Mouse (Mus musculus): ENCODE results near the gene Selplg. TPM values are rescaled to one million over a fixed set of nuclear protein-coding genes. Genes with fewer than 3 reads are reported as not detected.

The Selplg gene
- polyA plus RNA-seq, 1 experiment from 2014 or later, result 5.5 TPM

- no peak overlapping the region for H3K27ac ChIP-seq
- WGBS, result 89% methylated on average over 7 of the region's 7 CpGs
Measured at GRCm38 (mm10) chr5:113852463-113852862, 20.0 kb upstream of the Selplg start.

GRCm38 (mm10) chr5:113850680-113851230, 18.3 kb upstream of the Selplg start:
- 81% methylated on average over 8 of the region's 8 CpGs for WGBS
- ATAC-seq (ENCODE audit: insufficient number of reproducible peaks, low FRiP score, low TSS enrichment, low read depth), result no peak
- Histone ChIP-seq H3K4me1 (0 out of 2 replicates have a peak, but pooled peaks cover 1% of the 10 kb centered on the region), H3K27me3 (no peaks in the 10 kb centered on the region), H3K4me3 (no peak overlapping the region), H3K9me3 (no peaks in the 10 kb centered on the region), H3K4me2 (no peak overlapping the region), H3K9ac (no peak overlapping the region), H3K27ac (no peak overlapping the region), H3K36me3 (peaks cover 63% of the 10 kb centered on the region)

More at GRCm38 (mm10) chr5:113852463-113852862, 20.0 kb upstream of the Selplg start:
- peaks cover 6% of the 10 kb centered on the region; the same call in 1 of the 2 replicates for H3K4me1 ChIP-seq
- H3K4me3 ChIP-seq, result no peak overlapping the region
- no peaks in the 10 kb centered on the region for H3K27me3 ChIP-seq
- no peak overlapping the region for H3K4me2 ChIP-seq
- peaks cover 46% of the 10 kb centered on the region for H3K36me3 ChIP-seq
- no peak for ATAC-seq (ENCODE audit: insufficient number of reproducible peaks, low FRiP score, low TSS enrichment, low read depth)
- H3K9ac ChIP-seq, result no peak overlapping the region
- no peaks in the 10 kb centered on the region for H3K9me3 ChIP-seq

GRCm38 (mm10) chr5:113847636-113848035, 15.2 kb upstream of the Selplg start:
- Histone ChIP-seq H3K4me1 (no peaks in the 10 kb centered on the region), H3K27me3 (no peaks in the 10 kb centered on the region), H3K4me3 (no peak overlapping the region), H3K9ac (no peak overlapping the region), H3K9me3 (no peaks in the 10 kb centered on the region), H3K27ac (no peak overlapping the region), H3K4me2 (no peak overlapping the region), H3K36me3 (peaks cover 91% of the 10 kb centered on the region)
- WGBS, result 89% methylated on average over 9 of the region's 9 CpGs
- no peak for ATAC-seq (ENCODE audit: insufficient number of reproducible peaks, low FRiP score, low TSS enrichment, low read depth)

DNA sequence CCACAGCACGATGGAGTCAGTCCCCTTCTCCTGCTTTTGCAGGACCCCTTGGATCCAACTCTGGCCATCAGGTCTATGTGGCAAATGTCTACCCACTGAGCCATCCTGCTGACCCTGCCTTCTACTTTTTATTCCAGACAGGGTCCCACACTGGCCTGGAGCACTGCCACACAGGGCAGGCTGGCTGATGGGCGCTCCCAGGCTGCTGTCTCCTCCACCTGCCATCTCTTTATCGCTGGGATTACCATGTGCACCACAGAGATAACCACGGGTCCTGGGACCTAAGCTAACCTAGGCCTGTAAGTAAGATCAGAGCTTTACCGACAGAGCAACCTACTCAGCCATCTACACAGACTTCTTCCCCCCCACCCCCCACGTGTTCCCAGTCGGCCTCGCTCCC, 14.2 kb upstream of the Selplg start:
- 92% methylated on average over 8 of the region's 8 CpGs for WGBS
- H3K27me3 ChIP-seq, result no peaks in the 10 kb centered on the region

DNA sequence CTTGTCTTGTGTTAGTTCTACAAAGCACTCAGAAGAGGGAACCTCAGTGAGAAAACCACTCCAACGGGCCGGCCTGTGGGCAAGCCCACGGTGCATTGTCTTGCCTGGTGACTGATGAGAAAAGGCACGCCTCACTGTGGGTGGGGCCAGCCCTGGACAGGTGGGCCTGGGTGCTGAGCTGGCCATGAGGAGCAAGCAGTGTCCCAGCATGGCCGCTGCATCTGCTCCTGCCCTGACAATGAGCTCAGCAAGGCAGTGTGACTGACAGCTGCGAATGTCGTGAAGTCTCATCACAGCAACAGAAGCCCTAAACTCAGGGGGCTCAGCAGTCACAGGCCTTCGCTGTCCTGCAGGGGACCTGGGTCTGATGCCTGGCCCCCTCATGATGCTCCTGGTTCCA, 13.2 kb upstream of the Selplg start:
- ATAC-seq (ENCODE audit: insufficient number of reproducible peaks, low FRiP score, low TSS enrichment, low read depth), result no peak

More for the DNA sequence above, 14.2 kb upstream of the Selplg start:
- H3K36me3 ChIP-seq, result peaks cover 94% of the 10 kb centered on the region
- no peak for ATAC-seq (ENCODE audit: insufficient number of reproducible peaks, low FRiP score, low TSS enrichment, low read depth)
- no peak overlapping the region for H3K27ac ChIP-seq
- H3K9ac ChIP-seq, result no peak overlapping the region
- no peak overlapping the region for H3K4me2 ChIP-seq
- H3K4me1 ChIP-seq, result no peaks in the 10 kb centered on the region
- no peak overlapping the region for H3K4me3 ChIP-seq
- no peaks in the 10 kb centered on the region for H3K9me3 ChIP-seq

DNA sequence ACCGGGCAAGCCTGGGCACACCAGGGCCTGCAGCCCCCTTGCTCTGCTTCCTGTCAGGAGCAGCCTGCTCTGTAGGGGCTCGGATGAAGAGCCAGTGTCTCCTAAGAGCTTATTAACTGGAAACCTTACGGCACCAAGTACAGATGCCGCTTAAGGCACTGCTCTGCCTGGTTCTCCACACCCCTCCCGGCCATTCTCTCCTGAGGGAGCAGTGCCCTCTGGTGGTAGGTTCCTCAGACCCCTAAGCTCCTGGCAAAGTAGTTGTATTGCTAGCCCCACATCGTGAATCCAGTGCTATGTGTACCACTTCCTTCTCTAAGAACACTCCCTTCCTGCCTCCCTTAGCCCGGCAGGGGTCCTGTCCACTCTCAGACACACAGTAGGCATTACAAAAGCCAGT, 12.3 kb upstream of the Selplg start:
- no peaks in the 10 kb centered on the region for H3K9me3 ChIP-seq
- WGBS, result 51% methylated on average over 7 of the region's 7 CpGs
- H3K4me2 ChIP-seq, result 0 out of 2 replicates have a peak overlapping the region, but pooled peaks have one; percentile 7
- peaks cover 76% of the 10 kb centered on the region for H3K36me3 ChIP-seq
- H3K9ac ChIP-seq, result no peak overlapping the region
- no peaks in the 10 kb centered on the region for H3K27me3 ChIP-seq
- no peak for ATAC-seq (ENCODE audit: insufficient number of reproducible peaks, low FRiP score, low TSS enrichment, low read depth)
- H3K27ac ChIP-seq, result peak overlapping the region; percentile 69
- no peaks in the 10 kb centered on the region for H3K4me1 ChIP-seq
- peak overlapping the region; percentile 3; the same call in 1 of the 2 replicates for H3K4me3 ChIP-seq

More for the DNA sequence above, 13.2 kb upstream of the Selplg start:
- Histone ChIP-seq H3K9me3 (no peaks in the 10 kb centered on the region), H3K27me3 (no peaks in the 10 kb centered on the region), H3K9ac (no peak overlapping the region), H3K4me2 (no peak overlapping the region), H3K4me1 (no peaks in the 10 kb centered on the region), H3K27ac (no peak overlapping the region), H3K4me3 (no peak overlapping the region), H3K36me3 (peaks cover 85% of the 10 kb centered on the region)
- whole genome bisulfite sequencing, result 89% methylated on average over 8 of the region's 8 CpGs

GRCm38 (mm10) chr5:113844106-113844505, 11.7 kb upstream of the Selplg start:
- Histone ChIP-seq H3K27ac (peak overlapping the region; percentile 69), H3K4me1 (no peaks in the 10 kb centered on the region), H3K27me3 (no peaks in the 10 kb centered on the region), H3K4me3 (0 out of 2 replicates have a peak overlapping the region, but pooled peaks have one; percentile 3), H3K4me2 (peak overlapping the region; percentile 7; the same call in 1 of the 2 replicates), H3K9ac (no peak overlapping the region), H3K9me3 (no peaks in the 10 kb centered on the region), H3K36me3 (peaks cover 70% of the 10 kb centered on the region)
- no peak for ATAC-seq (ENCODE audit: insufficient number of reproducible peaks, low FRiP score, low TSS enrichment, low read depth)
- WGBS, result 52% methylated on average over 15 of the region's 15 CpGs

GRCm38 (mm10) chr5:113842906-113843305, 10.5 kb upstream of the Selplg start:
- no peaks in the 10 kb centered on the region for H3K4me1 ChIP-seq
- no peak overlapping the region for H3K9ac ChIP-seq
- H3K27ac ChIP-seq, result no peak overlapping the region
- 88% methylated on average over 9 of the region's 9 CpGs for WGBS
- no peak overlapping the region for H3K4me2 ChIP-seq
- ATAC-seq (ENCODE audit: insufficient number of reproducible peaks, low FRiP score, low TSS enrichment, low read depth), result no peak
- no peak overlapping the region for H3K4me3 ChIP-seq
- no peaks in the 10 kb centered on the region for H3K9me3 ChIP-seq
- peaks cover 59% of the 10 kb centered on the region for H3K36me3 ChIP-seq
- no peaks in the 10 kb centered on the region for H3K27me3 ChIP-seq

DNA sequence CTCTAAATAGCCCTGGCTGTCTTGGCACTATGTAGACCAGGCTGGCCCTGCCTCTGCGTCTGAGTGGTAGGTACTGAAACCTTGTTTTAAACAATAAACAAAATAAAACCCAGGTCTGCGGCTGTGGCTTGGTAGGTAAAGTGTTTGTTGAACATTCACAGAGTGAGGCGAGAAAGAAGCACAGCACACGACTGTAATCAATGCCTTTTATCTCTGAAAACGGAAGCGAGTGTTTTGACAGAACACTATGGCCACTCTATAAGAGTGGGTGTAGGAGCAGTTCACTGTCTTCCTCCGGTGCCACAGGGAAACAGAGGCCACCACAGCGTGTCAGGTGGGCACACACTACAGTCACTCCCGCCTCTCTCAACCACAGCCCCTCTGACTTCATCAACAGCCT, 9.8 kb upstream of the Selplg start:
- H3K27me3 ChIP-seq, result no peaks in the 10 kb centered on the region
- no peak for ATAC-seq (ENCODE audit: insufficient number of reproducible peaks, low FRiP score, low TSS enrichment, low read depth)
- H3K4me2 ChIP-seq, result no peak overlapping the region
- no peaks in the 10 kb centered on the region for H3K4me1 ChIP-seq
- no peak overlapping the region for H3K9ac ChIP-seq
- no peaks in the 10 kb centered on the region for H3K9me3 ChIP-seq
- WGBS, result 84% methylated on average over 9 of the region's 9 CpGs
- H3K36me3 ChIP-seq, result peaks cover 53% of the 10 kb centered on the region
- no peak overlapping the region for H3K4me3 ChIP-seq
- no peak overlapping the region for H3K27ac ChIP-seq

DNA sequence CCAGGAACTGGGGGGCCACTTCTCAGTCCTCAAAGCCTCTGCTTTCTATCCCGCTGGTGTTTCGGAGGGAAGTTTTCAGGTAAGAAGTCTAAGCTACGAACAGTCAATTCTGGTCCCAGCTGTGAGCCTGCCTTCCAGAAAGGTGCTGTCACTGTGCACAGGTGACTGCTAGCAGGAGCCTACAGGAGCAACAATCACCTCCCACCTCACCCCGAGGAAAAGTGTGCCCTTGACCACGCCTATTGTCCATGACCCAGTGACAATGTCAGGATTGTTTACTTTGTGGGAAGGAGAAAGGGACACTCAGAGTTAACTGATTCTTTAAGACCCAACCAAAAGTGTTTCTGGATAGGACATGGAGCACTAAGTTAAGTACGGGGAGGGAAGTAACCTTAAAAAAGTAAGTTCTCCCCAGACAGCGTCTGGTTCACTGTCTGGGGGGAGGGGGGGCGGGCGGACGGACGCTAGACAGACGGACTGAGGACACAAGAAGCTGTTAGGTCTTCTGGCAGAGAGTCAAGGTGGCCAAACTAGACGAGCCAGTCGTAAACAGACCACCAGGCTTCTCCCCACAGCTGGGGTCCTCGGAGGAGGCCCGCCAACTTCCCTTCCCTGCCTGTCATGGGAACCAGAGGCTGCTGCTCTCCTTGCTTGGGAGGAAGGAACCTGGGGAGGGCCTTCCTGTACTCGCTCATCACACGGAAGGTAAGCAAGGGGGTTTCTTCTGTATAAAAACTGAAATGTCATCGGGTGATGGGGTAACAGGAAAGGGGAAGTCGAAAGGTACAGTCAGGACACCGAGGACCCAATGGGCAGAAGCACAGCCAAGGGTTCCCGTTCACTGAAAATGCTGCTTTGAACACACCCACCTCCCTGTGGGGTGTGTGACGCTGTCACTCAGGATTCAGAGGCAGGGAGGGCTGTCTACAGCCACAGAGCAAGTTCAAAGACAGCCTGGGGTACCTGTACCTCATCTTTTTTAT, 9.1 kb upstream of the Selplg start:
- no peak for ATAC-seq (ENCODE audit: insufficient number of reproducible peaks, low FRiP score, low TSS enrichment, low read depth)
- Histone ChIP-seq H3K27me3 (no peaks in the 10 kb centered on the region), H3K9ac (no peak overlapping the region), H3K36me3 (peaks cover 46% of the 10 kb centered on the region), H3K27ac (no peak overlapping the region), H3K9me3 (no peaks in the 10 kb centered on the region), H3K4me1 (no peaks in the 10 kb centered on the region), H3K4me3 (no peak overlapping the region), H3K4me2 (no peak overlapping the region)
- WGBS, result 69% methylated on average over 23 of the region's 23 CpGs

DNA sequence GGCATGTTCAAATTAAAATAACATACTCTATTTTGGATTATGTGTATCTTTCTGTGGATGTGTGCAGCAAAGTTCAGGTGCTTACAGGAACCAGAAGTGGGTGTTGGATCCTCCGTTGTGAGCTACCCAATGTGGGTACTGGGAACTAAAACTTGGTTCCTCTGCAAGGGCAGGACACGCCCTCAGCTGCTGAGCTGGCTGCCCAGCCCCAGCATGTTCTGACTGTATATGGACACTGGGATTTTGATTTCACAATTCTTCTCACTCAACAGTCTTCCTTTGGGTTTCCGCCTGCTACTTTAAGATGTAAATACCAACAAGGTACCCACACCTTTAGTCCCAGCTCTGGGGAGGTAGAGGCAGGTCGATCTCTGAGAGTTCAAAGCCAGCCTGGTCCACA, 8.0 kb upstream of the Selplg start:
- H3K36me3 ChIP-seq, result peaks cover 35% of the 10 kb centered on the region
- no peak overlapping the region for H3K4me2 ChIP-seq
- 91% methylated on average over 4 of the region's 4 CpGs for WGBS
- no peak overlapping the region for H3K4me3 ChIP-seq
- H3K4me1 ChIP-seq, result no peaks in the 10 kb centered on the region
- no peaks in the 10 kb centered on the region for H3K27me3 ChIP-seq
- ATAC-seq (ENCODE audit: insufficient number of reproducible peaks, low FRiP score, low TSS enrichment, low read depth), result no peak
- no peaks in the 10 kb centered on the region for H3K9me3 ChIP-seq
- H3K27ac ChIP-seq, result no peak overlapping the region
- no peak overlapping the region for H3K9ac ChIP-seq

- WGBS, result 77% methylated on average over 10 of the region's 10 CpGs
- Histone ChIP-seq H3K9me3 (no peaks in the 10 kb centered on the region), H3K36me3 (peaks cover 4% of the 10 kb centered on the region; the same call in 1 of the 2 replicates), H3K27ac (no peak overlapping the region), H3K27me3 (no peaks in the 10 kb centered on the region), H3K9ac (no peak overlapping the region), H3K4me3 (no peak overlapping the region), H3K4me2 (no peak overlapping the region), H3K4me1 (0 out of 2 replicates have a peak, but pooled peaks cover 7% of the 10 kb centered on the region)
- ATAC-seq (ENCODE audit: insufficient number of reproducible peaks, low FRiP score, low TSS enrichment, low read depth), result no peak
Measured at GRCm38 (mm10) chr5:113836961-113837360, 4.5 kb upstream of the Selplg start.

Measured in limb, embryonic 15.5 days (tissue).